Mouse (Mus musculus) ES-Bruce4 (cell line): Measurements from ENCODE around the gene Cc2d2a. TPM values are rescaled to one million over a fixed set of nuclear protein-coding genes. Genes with fewer than 3 reads are reported as not detected.

Experiments used
- H3K27ac ChIP-seq: 2 replicates; pipeline ENCODE4 v1.5.1; 2012; ENCODE audit warnings: low read length, inconsistent platforms; ENCODE audit not compliant: insufficient read depth
- H3K27me3 ChIP-seq: 2 replicates; pipeline ENCODE4 v1.6.1; 2012; ENCODE audit warnings: mild to moderate bottlenecking, low read length, inconsistent platforms; ENCODE audit not compliant: control insufficient read depth, poor library complexity, insufficient read depth, severe bottlenecking
- H3K36me3 ChIP-seq: 2 replicates; pipeline ENCODE4 v1.6.1; 2012; ENCODE audit warnings: inconsistent platforms, mild to moderate bottlenecking, low read length, moderate library complexity; ENCODE audit not compliant: control insufficient read depth, poor library complexity, insufficient read depth, severe bottlenecking
- H3K4me1 ChIP-seq: one replicate; pipeline ENCODE4 v1.8.1; 2011; ENCODE audit warnings: low read length; ENCODE audit not compliant: control insufficient read depth, insufficient read depth
- H3K4me3 ChIP-seq: 2 replicates; pipeline ENCODE4 v1.5.1; 2011; ENCODE audit warnings: low read depth, mild to moderate bottlenecking, low read length
- H3K9ac ChIP-seq: 2 replicates; pipeline ENCODE4 v1.6.1; 2012; ENCODE audit warnings: low read depth, mild to moderate bottlenecking, inconsistent platforms; ENCODE audit not compliant: poor library complexity, severe bottlenecking
- H3K9me3 ChIP-seq: replicated peaks from 2 replicates; pipeline ENCODE4 v1.6.1; 2012; ENCODE audit warnings: mild to moderate bottlenecking, low read length, inconsistent platforms; ENCODE audit not compliant: control insufficient read depth, poor library complexity, insufficient read depth, severe bottlenecking
- POLR2A ChIP-seq: IDR thresholded peaks from one replicate; pipeline ENCODE4 v1.8.1; 2011; ENCODE audit warnings: low read length; ENCODE audit not compliant: insufficient read depth
- polyA plus RNA-seq: library from polyadenylated mRNA; stranded (reverse); fragments of >200 nt; gene quantifications from 2 replicates; pipeline ENCODE4 v1.2.4, GENCODE M21; 2011; ENCODE audit warnings: low read depth; ENCODE audit not compliant: missing spikeins, insufficient read depth, insufficient read length

Gene Cc2d2a
- polyA plus RNA-seq, 1 experiment, result 7.9 TPM

DNA sequence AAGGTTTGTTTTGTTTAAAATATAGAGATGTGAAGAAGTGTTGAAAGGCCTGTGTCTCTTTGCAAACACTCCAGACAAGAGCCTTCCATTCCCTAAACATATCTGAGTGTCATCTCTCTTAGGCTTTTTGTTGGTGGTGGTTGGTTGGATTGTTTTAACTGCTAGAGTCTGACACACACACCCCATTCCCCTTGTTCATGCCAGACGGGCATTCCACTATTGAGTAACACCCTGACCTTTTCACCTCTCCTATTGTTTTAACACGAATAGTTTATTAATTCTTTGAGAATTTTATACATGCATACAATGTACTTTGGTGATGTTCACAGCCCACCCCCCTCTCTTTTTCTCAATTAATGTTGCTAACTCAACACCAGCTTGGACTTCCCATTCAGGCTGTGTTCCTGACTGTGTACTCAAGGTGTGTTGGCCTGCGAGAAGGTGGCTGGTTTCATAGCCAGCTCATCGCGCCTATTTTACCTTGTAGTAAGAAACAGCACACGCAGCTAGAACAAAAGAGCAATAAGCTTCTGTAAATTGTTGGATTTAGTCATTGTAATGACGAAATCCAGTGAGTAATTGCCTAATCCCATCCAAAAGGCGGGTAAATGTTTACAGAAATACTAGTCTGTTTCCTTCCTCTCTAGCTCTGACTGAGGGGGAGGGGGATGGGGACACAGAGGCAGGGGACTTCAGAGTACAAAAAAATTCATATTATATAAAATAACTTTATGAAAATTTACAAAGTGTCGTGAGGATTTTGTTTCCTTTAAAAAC, 126.0 kb downstream of the Cc2d2a start:
- H3K9ac ChIP-seq, result no peak overlapping the region
- no peak overlapping the region for H3K27ac ChIP-seq
- H3K36me3 ChIP-seq, result no peaks in the 10 kb centered on the region
- H3K4me1 ChIP-seq, result no peaks in the 10 kb centered on the region
- TF ChIP-seq POLR2A, result no peak
- no peak overlapping the region for H3K4me3 ChIP-seq
- H3K27me3 ChIP-seq, result no peaks in the 10 kb centered on the region
- H3K9me3 ChIP-seq, result no peaks in the 10 kb centered on the region

Other genes with a start within 250 kb of the Cc2d2a start
- gene C1qtnf7, start 146.8 kb upstream of the Cc2d2a start, polyA plus RNA-seq, result not detected in 2 replicates
- gene Bst1, start 156.5 kb downstream of the Cc2d2a start, polyA plus RNA-seq, result 2.2 and 6.2 TPM in 2 replicates
- 89.0 and 98.2 TPM in 2 replicates for gene Fbxl5, start 159.3 kb downstream of the Cc2d2a start, polyA plus RNA-seq
- gene Cd38, start 206.2 kb downstream of the Cc2d2a start, polyA plus RNA-seq, result 4.9 and 6.3 TPM in 2 replicates